Mouse (Mus musculus) CH12.LX (cell line): Measurements from ENCODE around the gene 4930415O20Rik. TPM values are rescaled to one million over a fixed set of nuclear protein-coding genes. Genes with fewer than 3 reads are reported as not detected.

ENCODE experiments used
- DNase-seq: peaks from one replicate; pipeline ENCODE4 v3.0.0-alpha.2; 2013; ENCODE audit errors: extremely low read depth
- H3K27ac ChIP-seq: 2 replicates; pipeline ENCODE4 v1.5.1; 2012; ENCODE audit warnings: low read depth, mild to moderate bottlenecking, control low read depth, moderate library complexity; ENCODE audit not compliant: insufficient read depth
- H3K27me3 ChIP-seq: replicated peaks from 2 replicates; pipeline ENCODE3; 2012; ENCODE audit warnings: inconsistent platforms
- H3K36me3 ChIP-seq, 2 experiments: replicated peaks in 1 of 2; 2 replicates each; pipeline versions ENCODE3 to v1.6.1; 2012; ENCODE audit warnings: inconsistent platforms in 1 of 2, low read length in 1 of 2, mild to moderate bottlenecking in 1 of 2, mixed read lengths in 1 of 2, moderate library complexity in 1 of 2; ENCODE audit not compliant: control insufficient read depth in 1 of 2, insufficient read depth in 1 of 2
- H3K4me1 ChIP-seq, 2 experiments: 2 replicates each; pipeline ENCODE4 v1.6.1; 2012; ENCODE audit warnings: inconsistent platforms in 1 of 2, moderate library complexity in 1 of 2; ENCODE audit not compliant: insufficient read depth in 2 of 2, control insufficient read depth in 1 of 2
- H3K4me2 ChIP-seq: 2 replicates; pipeline ENCODE4 v1.6.1; 2012; ENCODE audit warnings: low read depth, mild to moderate bottlenecking, control low read depth; ENCODE audit not compliant: poor library complexity, insufficient read depth, severe bottlenecking
- H3K4me3 ChIP-seq, 3 experiments: fragments of 150-350 bp in 1 of 3; sonication (generic) in 1 of 3; replicated peaks in 1 of 3; 2 replicates each; pipeline versions ENCODE3 to v1.5.1; 2011 to 2012; ENCODE audit warnings: low read depth in 2 of 3, low read length in 2 of 3, mild to moderate bottlenecking in 2 of 3, moderate library complexity in 2 of 3, control low read depth in 1 of 3, improper control_type of control experiment in 1 of 3, inconsistent platforms in 1 of 3, mixed read lengths in 1 of 3; ENCODE audit not compliant: poor library complexity in 1 of 3
- H3K79me2 ChIP-seq: replicated peaks from 2 replicates; pipeline ENCODE4 v1.6.1; 2012; ENCODE audit warnings: mild to moderate bottlenecking, moderate library complexity; ENCODE audit not compliant: control insufficient read depth, poor library complexity, insufficient read depth, severe bottlenecking; ENCODE audit errors: extremely low read depth
- H3K9ac ChIP-seq: 2 replicates; pipeline ENCODE4 v1.6.1; 2012; ENCODE audit warnings: low read depth, mild to moderate bottlenecking, control low read depth, moderate library complexity; ENCODE audit not compliant: insufficient read depth
- H3K9me3 ChIP-seq: replicated peaks from 2 replicates; pipeline ENCODE3; 2012; ENCODE audit warnings: low read length, inconsistent platforms, mixed read lengths
- CHD1 ChIP-seq: IDR thresholded peaks from 2 replicates; pipeline ENCODE4 v1.6.1; 2012; ENCODE audit warnings: low read depth, low read length, improper control_type of control experiment, inconsistent platforms
- CHD2 ChIP-seq: IDR thresholded peaks from 2 replicates; pipeline ENCODE4 v1.6.1; 2011; ENCODE audit warnings: low read length, improper control_type of control experiment
- CTCF ChIP-seq, 2 experiments: IDR thresholded peaks in 1 of 2; conservative IDR thresholded peaks in 1 of 2; 2 replicates each; pipeline ENCODE4 v1.5.1; 2011 to 2012; ENCODE audit warnings: low read depth in 2 of 2, low read length in 2 of 2, improper control_type of control experiment in 1 of 2, inconsistent platforms in 1 of 2, mild to moderate bottlenecking in 1 of 2, moderate library complexity in 1 of 2
- E2F4 ChIP-seq: IDR thresholded peaks from 2 replicates; pipeline ENCODE4 v1.6.1; 2011; ENCODE audit warnings: low read depth, low read length, improper control_type of control experiment; ENCODE audit not compliant: insufficient replicate concordance
- GABPA ChIP-seq: IDR thresholded peaks from 2 replicates; pipeline ENCODE4 v1.6.1; 2012; ENCODE audit warnings: low read depth, low read length, improper control_type of control experiment, inconsistent platforms; ENCODE audit not compliant: insufficient replicate concordance
- HCFC1 ChIP-seq: IDR thresholded peaks from 2 replicates; pipeline ENCODE4 v1.6.1; 2012; ENCODE audit warnings: low read depth, mild to moderate bottlenecking, inconsistent platforms, low read length, improper control_type of control experiment
- MAZ ChIP-seq: IDR thresholded peaks from 2 replicates; pipeline ENCODE4 v1.6.1; 2012; ENCODE audit warnings: low read depth, mild to moderate bottlenecking, inconsistent platforms, low read length, improper control_type of control experiment, moderate library complexity
- MEF2A ChIP-seq: IDR thresholded peaks from 2 replicates; pipeline ENCODE4 v1.6.1; 2014; ENCODE audit warnings: low read depth, mild to moderate bottlenecking, inconsistent platforms, low read length, improper control_type of control experiment, borderline replicate concordance
- PAX5 ChIP-seq: IDR thresholded peaks from 2 replicates; pipeline ENCODE4 v1.6.1; 2012; ENCODE audit warnings: low read length, inconsistent platforms, mixed read lengths
- POLR2A ChIP-seq: IDR thresholded peaks from 2 replicates; pipeline ENCODE4 v1.6.1; 2011; ENCODE audit warnings: low read depth, mild to moderate bottlenecking, improper control_type of control experiment, low read length
- POLR2AphosphoS2 ChIP-seq: IDR thresholded peaks from 2 replicates; pipeline ENCODE4 v1.6.1; 2011; ENCODE audit warnings: low read depth, low read length, improper control_type of control experiment
- SMC3 ChIP-seq: IDR thresholded peaks from 2 replicates; pipeline ENCODE4 v1.6.1; 2011; ENCODE audit warnings: low read depth, low read length, improper control_type of control experiment
- TBP ChIP-seq: conservative IDR thresholded peaks from 2 replicates; pipeline ENCODE4 v1.6.1; 2011; ENCODE audit warnings: low read depth, low read length, improper control_type of control experiment
- TCF12 ChIP-seq: IDR thresholded peaks from 2 replicates; pipeline ENCODE4 v1.6.1; 2014; ENCODE audit warnings: low read depth, mild to moderate bottlenecking, inconsistent platforms, low read length, improper control_type of control experiment
- USF2 ChIP-seq: conservative IDR thresholded peaks from 2 replicates; pipeline ENCODE4 v1.6.1; 2011; ENCODE audit warnings: low read depth, low read length, improper control_type of control experiment
- ZKSCAN1 ChIP-seq: IDR thresholded peaks from 2 replicates; pipeline ENCODE4 v1.6.1; 2012; ENCODE audit warnings: low read depth, inconsistent platforms, low read length, improper control_type of control experiment, borderline replicate concordance
- ZMIZ1 ChIP-seq: IDR thresholded peaks from 2 replicates; pipeline ENCODE4 v1.6.1; 2012; ENCODE audit warnings: low read depth, mild to moderate bottlenecking, inconsistent platforms, low read length, improper control_type of control experiment
- dilution Hi-C: fragments of 300-500 bp; cut with MboI; formaldehyde crosslinking; loops from 2 replicates; pipeline ENCODE4 v1.14.3; 2020; ENCODE audit warnings: low sequenced_read_pairs; ENCODE audit not compliant: extremely low pct_unique_long_range_greater_than_20kb, extremely low pct_ligation_motif_present
- in situ Hi-C: fragments of 300-500 bp; cut with MboI; formaldehyde crosslinking; loops from 3 replicates; pipeline ENCODE4 v1.14.3; 2019; ENCODE audit warnings: low sequenced_read_pairs, low pct_ligation_motif_present, low pct_unique_long_range_greater_than_20kb, mixed read lengths
- polyA plus RNA-seq: library from polyadenylated mRNA; unstranded; fragments of >175 nt; gene quantifications from 2 replicates; pipeline ENCODE4 v1.2.1, GENCODE M21; 2012; ENCODE audit warnings: low read depth; ENCODE audit not compliant: insufficient read length
- total RNA-seq, 2 experiments: library from RNA; depleted of rRNA; stranded (reverse); fragments of 300-350 nt in 1 of 2; fragments of >200 nt in 1 of 2; gene quantifications; 2 replicates each; pipeline ENCODE4 v1.2.3; 2012 to 2014

Gene 4930415O20Rik
- total and polyA plus RNA-seq, 3 experiments, result not detected

- H3K4me2 ChIP-seq, result no peak overlapping the region
- H3K36me3 ChIP-seq, result no peaks in the 10 kb centered on the region
- H3K79me2 ChIP-seq, result no peaks in the 10 kb centered on the region
- H3K4me1 ChIP-seq, result peaks cover 0 to 8% of the 10 kb centered on the region in 2 experiments; a peak in 3 of 4 replicates
- no peak overlapping the region for H3K9ac ChIP-seq
- H3K9me3 ChIP-seq, result peaks cover 13% of the 10 kb centered on the region
- DNase-seq, result no peak
- no peak overlapping the region for H3K4me3 ChIP-seq
- dilution Hi-C loops (no loop called here), in situ Hi-C loops (no loop called here)
- peaks cover 70% of the 10 kb centered on the region for H3K27me3 ChIP-seq
- TF ChIP-seq HCFC1, result no peak
- no peak for TF ChIP-seq GABPA
- TF ChIP-seq POLR2A, result no peak
- TF ChIP-seq E2F4, result no peak
- no peak for TF ChIP-seq MEF2A
- no peak for TF ChIP-seq MAZ
- no peak for TF ChIP-seq SMC3
- TF ChIP-seq ZMIZ1, result no peak
- no peak overlapping the region for H3K27ac ChIP-seq
These were observed 43.7 kb downstream of the 4930415O20Rik start for GRCm38 (mm10) chr15:98614551-98614950.

GRCm38 (mm10) chr15:98614971-98615370 lies 44.2 kb downstream of the 4930415O20Rik start:
- Histone ChIP-seq H3K9ac (no peak overlapping the region), H3K4me1 (peaks cover 0 to 8% of the 10 kb centered on the region in 2 experiments; a peak in 3 of 4 replicates), H3K9me3 (peaks cover 13% of the 10 kb centered on the region), H3K27ac (no peak overlapping the region), H3K27me3 (peaks cover 68% of the 10 kb centered on the region), H3K36me3 (no peaks in the 10 kb centered on the region), H3K4me3 (no peak overlapping the region), H3K79me2 (no peaks in the 10 kb centered on the region), H3K4me2 (no peak overlapping the region)
- TF ChIP-seq HCFC1 (no peak), POLR2AphosphoS2 (no peak), ZMIZ1 (no peak), TBP (no peak), ZKSCAN1 (no peak), USF2 (no peak), PAX5 (no peak), CHD2 (no peak), TCF12 (no peak), CHD1 (no peak), CTCF (conservative IDR thresholded peaks at IDR 0.05 in 1 of 2, IDR thresholded peaks at IDR 0.05 in 1 of 2; ENCODE audit: low read depth in 2 of 2, low read length in 2 of 2) (no peak)
- DNase-seq, result no peak
- in situ Hi-C loops, result loop anchor here (5.0 kb wide), 2 partner anchors 33 to 103 kb away; no protein-coding TSS in a partner anchor
- dilution Hi-C loops, result no loop called here
